Mouse (Mus musculus) urinary bladder, postnatal 25 days (tissue): ENCODE results near the gene Dcakd.

ENCODE experiments used
- DNase-seq: peaks from one replicate; pipeline ENCODE4 v3.0.0; 2022; ENCODE audit warnings: low spot score

Gene Dcakd

GRCm38 (mm10) chr11:103046286-103046685 is 18.2 kb upstream of the Dcakd start:
- no peak for DNase-seq

GRCm38 (mm10) chr11:103043982-103044381 is 15.8 kb upstream of the Dcakd start:
- DNase-seq = no peak

DNA sequence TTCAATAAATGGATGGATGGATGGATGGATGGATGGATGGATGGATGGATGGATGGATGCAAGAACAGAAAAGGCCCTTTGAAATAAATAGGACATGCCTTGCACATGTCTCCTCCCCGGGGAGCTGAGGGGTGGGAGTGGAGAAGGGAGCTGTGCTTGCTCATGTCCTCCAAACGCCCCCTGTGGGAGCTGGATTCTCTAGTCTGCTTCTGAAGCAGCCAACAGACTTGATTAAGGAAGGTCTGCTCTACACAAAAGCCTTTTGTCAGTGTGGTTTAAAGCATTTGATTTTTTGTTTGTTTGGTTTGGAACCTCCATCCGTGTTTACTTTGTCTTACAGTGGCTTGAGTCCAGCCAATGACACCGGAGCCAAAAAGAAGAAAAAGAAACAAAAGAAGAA is 14.7 kb upstream of the Dcakd start:
- DNase-seq = no peak

DNA sequence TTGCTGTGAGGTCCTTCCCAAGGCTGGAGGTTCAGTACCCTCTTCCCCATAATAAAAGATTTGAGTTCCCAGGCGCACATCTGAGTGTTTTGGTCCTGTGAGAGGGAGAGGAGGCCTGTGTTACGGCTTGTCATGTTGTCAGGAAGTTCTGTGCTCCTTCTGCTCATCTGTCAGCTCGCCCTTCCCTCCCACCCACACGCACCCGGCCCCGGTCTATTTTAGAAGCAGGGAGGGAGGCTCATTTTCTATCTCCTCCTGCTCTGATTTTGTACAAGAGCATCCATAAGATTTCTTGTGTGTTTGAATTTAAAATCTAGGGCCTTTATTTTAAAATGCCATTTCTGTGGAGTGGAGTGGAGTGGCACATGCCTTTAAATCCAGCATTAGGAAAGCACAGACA is 9.9 kb upstream of the Dcakd start:
- no peak for DNase-seq

DNA sequence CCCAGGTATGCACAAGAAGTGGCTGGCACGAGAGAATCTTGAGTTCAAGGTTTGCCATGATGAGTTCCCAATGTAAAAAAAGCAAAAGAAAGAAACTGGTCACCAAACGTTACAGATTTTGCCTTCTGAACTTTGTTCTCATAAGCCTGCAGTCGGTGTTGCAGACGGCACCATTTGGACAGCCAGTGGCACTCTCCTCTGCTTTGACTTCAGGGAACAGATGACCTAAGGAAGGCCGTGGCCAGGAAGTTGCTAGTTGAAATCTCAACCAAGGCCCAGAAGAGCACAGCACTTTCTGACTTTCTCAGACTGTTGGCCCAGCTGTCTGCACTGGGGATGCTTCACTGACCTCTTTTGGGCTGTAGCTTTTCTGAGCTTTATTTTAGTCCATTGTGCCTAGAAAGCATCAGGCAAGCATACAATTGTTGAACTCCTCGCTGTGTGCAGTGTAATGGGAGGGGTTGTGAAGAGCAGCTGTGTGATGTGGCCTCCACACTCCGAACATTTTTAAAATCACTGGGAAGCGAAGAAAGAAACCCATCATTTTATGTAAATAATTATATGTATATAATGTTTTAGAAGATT is 8.8 kb upstream of the Dcakd start:
- DNase-seq = no peak

DNA sequence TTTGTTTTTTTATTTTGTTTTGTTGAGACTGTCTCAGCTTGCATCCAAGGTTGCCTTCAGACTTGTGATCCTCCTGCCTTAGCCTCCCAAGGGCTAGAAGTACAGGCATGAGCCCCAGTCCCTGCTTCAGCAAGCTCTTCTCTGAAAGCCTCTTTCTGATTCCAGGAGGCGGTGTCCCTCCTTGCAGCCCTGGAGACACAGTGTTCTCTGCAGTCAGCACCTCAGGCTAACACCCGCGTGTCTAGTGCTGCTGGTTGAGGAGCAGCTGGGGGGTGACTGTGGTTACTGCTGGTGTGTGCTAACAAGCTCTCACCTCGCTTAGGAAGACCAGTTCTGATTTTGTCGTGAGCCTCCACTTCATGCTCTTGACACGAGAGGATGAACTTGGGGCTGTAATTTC is 6.9 kb upstream of the Dcakd start:
- no peak for DNase-seq

DNA sequence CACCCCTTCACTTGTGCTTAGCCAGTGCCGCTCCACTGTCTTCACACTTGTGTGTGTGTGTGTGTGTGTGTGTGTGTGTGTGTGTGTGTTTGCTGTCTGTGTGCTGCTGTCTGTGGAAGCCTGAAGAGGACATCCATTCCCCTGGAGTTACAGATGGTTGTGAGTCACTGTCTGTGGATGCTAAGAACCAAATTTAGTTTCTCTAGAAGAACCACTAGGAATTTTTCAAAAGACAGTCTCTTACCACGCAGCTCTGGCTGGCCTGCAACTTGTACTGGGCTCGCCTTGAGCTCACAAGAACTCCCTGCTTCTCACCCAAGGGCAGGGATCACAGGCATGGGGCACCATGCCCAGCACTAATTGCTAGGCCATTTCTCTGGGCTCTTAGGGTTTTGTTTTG is 4.9 kb upstream of the Dcakd start:
- no peak for DNase-seq

DNA sequence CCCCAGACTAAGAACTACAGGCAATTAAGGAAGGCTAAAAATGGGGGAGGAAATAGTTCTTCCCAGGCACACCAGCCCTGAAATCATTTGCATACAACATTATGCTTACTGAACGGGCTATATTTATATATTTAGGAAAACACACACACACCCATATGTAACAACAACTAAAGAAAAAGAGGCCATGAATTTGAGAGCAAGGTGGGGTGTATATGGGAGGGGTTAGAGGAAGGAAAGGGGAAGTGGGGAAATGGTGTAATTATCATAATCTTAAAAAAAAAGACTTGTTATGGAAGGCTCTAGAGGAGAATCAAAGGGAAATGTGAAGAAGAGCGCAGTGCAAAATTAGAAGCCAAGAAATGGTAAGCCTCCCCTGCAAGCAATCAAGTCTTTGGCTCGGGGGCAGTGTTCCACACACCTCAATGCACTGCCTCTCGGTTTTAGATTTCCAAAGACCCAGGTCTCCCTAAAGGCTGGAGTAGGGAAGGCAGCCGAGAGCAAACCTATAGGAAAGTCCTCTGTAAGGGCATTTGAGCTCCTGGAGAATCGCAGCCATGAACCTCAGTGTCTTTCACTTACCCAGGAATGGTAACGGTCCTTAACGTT is 460 bp downstream of the Dcakd start:
- peak; percentile 16 for DNase-seq

GRCm38 (mm10) chr11:103026901-103027300 is 1.2 kb downstream of the Dcakd start:
- no peak for DNase-seq

DNA sequence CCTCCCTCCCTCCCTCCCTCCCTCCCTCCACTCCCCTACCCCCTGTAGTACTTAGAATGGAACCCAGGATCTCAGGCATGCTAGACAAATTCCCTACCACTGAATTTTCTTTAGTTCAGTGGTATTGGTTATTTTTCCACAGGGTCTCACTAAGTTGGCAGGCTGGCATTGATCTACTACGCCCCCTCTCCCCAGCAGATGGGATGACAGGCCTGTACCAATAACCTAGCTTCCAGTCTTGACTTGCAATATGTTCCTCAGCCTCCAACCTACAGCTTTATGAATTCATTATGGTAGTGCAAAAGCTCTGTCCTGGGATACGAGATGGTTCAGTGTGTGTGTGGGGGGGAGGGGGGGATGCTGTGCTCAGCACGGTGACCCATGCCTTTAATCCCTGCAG is 4.2 kb downstream of the Dcakd start:
- no peak for DNase-seq

GRCm38 (mm10) chr11:103020713-103021335 is 7.3 kb downstream of the Dcakd start:
- no peak for DNase-seq

DNA sequence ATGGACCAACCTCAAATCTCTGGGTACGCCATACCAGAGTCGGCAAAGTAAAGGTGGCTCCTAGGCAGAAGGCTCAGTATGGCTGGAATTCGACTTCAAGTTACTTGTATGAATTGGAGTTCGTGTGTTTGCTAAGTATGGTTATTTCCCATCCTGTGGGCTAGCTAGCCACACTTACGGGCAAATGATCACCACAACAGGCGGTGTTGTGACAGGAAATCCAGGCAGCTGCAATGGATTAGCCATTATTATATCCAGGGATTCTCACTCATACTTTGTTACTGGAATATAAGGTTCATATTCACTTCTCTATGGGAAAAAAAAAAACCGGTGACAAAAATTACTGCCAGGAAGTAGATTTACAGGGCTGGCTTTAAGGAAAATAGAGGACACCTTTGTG is 8.8 kb downstream of the Dcakd start:
- DNase-seq = no peak

GRCm38 (mm10) chr11:103018860-103019259 is 9.3 kb downstream of the Dcakd start:
- no peak for DNase-seq

DNA sequence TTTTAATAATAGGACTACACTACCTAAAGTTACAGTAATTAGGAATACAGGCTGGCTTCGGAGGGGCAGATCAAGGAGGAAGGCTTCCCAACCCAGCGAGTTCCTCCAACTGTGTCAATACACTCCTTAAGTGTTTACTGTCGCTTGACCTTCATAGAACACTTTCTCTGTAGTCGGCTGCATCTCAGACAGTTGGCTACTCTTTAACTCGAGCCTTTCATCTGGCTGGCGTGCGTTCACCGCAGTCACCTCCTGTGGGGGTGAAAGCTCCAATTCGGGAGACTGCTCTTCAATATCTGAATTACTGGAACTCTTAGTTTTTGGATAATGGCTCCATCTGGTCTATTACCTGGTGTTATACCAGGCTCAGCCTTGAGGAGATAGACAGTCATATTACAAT is 10.5 kb downstream of the Dcakd start:
- DNase-seq = no peak

DNA sequence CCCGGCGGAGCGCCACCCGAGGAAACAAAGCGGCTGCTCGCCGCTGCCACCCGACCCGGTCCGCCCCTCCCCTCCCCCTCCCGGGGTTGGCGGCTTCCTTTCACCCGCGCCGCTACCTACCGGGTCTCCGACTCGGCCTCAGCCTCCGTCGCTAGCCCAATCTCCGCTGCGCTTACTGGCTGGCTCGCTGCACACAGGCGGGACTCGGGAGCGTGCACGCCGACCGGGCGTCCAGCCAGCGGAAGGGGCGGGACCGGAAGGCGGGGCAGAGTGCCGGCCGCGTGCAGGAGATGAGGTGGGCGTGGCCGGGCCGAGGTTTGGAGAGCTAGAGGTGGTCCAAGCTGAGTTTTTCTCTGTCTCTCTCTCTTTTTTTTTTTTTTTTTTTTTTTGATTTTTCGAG is 11.2 kb downstream of the Dcakd start:
- DNase-seq = peak; percentile 99

- no peak for DNase-seq
These were observed 12.0 kb downstream of the Dcakd start for GRCm38 (mm10) chr11:103015881-103016825.

DNA sequence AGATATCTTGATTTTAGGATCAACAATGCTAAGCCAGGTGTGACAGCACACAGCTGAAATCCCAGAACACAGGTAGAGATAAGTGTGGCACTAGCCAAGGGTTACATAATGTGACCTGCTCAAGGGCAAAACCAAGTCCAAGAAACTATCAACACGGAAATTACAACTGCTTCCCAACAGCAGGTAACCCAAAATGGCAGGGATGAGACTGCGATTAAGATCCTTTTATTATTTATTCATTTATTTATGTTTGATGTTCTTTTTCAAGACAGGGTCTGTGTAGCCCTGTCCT is 17.0 kb downstream of the Dcakd start:
- no peak for DNase-seq

- DNase-seq = no peak
These were observed 17.5 kb downstream of the Dcakd start for GRCm38 (mm10) chr11:103010454-103011205.

- no peak for DNase-seq
These were observed 18.9 kb downstream of the Dcakd start for GRCm38 (mm10) chr11:103009208-103009607.

DNA sequence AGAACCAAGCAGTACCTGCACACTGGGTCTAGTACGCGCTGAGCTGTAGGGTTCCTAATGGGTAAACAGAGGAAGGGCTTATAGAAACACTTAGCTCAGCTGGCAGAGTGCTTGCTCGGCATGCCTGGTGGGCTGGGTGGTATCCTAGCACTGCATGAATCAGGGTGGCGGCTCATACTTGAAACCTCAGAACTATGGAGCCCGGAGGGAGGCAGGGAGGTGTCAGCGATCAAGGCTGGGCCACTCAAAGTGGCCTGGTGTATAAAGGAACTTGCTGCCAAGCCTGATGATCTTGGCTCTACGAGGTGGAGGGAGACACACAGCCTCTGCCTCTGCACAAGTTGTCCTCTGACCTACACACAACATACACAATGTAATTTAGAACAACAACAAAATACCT is 19.6 kb downstream of the Dcakd start:
- no peak for DNase-seq

DNA sequence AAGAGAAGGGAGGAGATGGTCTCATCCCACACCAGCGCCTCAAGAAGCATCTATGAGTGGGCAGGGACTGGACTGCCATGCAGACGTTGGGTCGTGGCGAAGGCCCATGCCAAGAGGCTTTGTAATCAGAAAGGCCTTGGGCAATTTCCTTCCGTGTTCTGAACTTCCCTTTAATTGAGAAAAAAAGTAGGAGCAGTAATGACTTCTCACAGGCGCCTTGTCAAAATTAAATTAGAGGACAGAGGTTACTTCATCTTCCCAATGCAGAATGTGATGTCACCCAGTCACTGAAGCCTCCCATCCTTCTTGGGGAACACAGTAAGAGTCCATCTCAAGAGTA is 21.2 kb downstream of the Dcakd start:
- DNase-seq = no peak

GRCm38 (mm10) chr11:103006286-103007000 is 21.7 kb downstream of the Dcakd start:
- no peak for DNase-seq
